ENCODE assay signal across 22 mouse cellular contexts in genomic region chrX:85731133-85731938, GRCm38 (mm10). TPM values are rescaled to one million over a fixed set of nuclear protein-coding genes. Genes with fewer than 3 reads are reported as not detected.
DNase-seq lines count a peak whose midpoint lies in the region; ATAC-seq and TF ChIP-seq lines count a peak whose summit lies in the region.
"Had no signal": no experiment of that assay in that cellular context is flagged by ENCODE, and none has a peak within 500 bp of the region (broad histone marks: within the 10 kb centered on the region; RNA-seq: fewer than 3 reads in every experiment).

No protein-coding gene starts in this region.

- peak overlapping the region; percentile 44 for H3K27ac ChIP-seq in heart, adult 2 months
- H3K27ac ChIP-seq in heart, embryonic 12.5 days (ENCODE audit: poor library complexity, severe bottlenecking) = peak overlapping the region; percentile 84
- H3K27ac ChIP-seq in heart, embryonic 16.5 days (ENCODE audit: low read length) = peak overlapping the region; percentile 78
- H3K27ac ChIP-seq: embryonic facial prominence, embryonic 13.5 days; forebrain, embryonic 12.5 days; hindbrain, embryonic 10.5 days; hindbrain, embryonic 14.5 days; intestine, embryonic 15.5 days had no signal

- H3K4me3 ChIP-seq in heart, adult 2 months = no peak overlapping the region
- H3K4me3 ChIP-seq in heart, embryonic 12.5 days = no peak overlapping the region
- no peak overlapping the region for H3K4me3 ChIP-seq in heart, embryonic 16.5 days (ENCODE audit: low read length)
- H3K4me3 ChIP-seq: embryonic facial prominence, embryonic 13.5 days; forebrain, embryonic 12.5 days; hindbrain, embryonic 10.5 days; intestine, embryonic 15.5 days had no signal

- H3K27me3 ChIP-seq in heart, adult 2 months (ENCODE audit: control insufficient read depth, insufficient read depth, low read length) = no peaks in the 10 kb centered on the region
- no peaks in the 10 kb centered on the region for H3K27me3 ChIP-seq in heart, embryonic 12.5 days (replicated peaks)
- no peaks in the 10 kb centered on the region for H3K27me3 ChIP-seq in heart, embryonic 16.5 days (ENCODE audit: control insufficient read depth, insufficient read depth, low read length)
- H3K27me3 ChIP-seq: CH12.LX; embryonic facial prominence, embryonic 13.5 days; forebrain, embryonic 12.5 days; intestine, embryonic 15.5 days had no signal

- no peaks in the 10 kb centered on the region for H3K9me3 ChIP-seq in heart, embryonic 12.5 days (replicated peaks)
- no peaks in the 10 kb centered on the region for H3K9me3 ChIP-seq in heart, embryonic 16.5 days (replicated peaks; ENCODE audit: control insufficient read depth, low read length)
- H3K9me3 ChIP-seq: embryonic facial prominence, embryonic 13.5 days; forebrain, embryonic 12.5 days; hindbrain, embryonic 10.5 days; intestine, embryonic 15.5 days had no signal

- no peak for TF ChIP-seq CTCF in heart, adult 2 months (IDR thresholded peaks at IDR 0.05)

- intact Hi-C loops in heart, adult 2 months (cut with DNase I) = no loop called here

- 62% methylated on average over 9 of the region's 9 CpGs for WGBS in heart, adult 2 months
- 57% methylated on average over 9 of the region's 9 CpGs for WGBS in heart, embryonic 12.5 days
- 56% methylated on average over 9 of the region's 9 CpGs for WGBS in heart, embryonic 16.5 days

- TF ChIP-seq EP300 in heart, adult 2 months (IDR thresholded peaks at IDR 0.05; ENCODE audit: insufficient read depth, low read depth, low read length) = no peak

- H3K79me2 ChIP-seq in heart, adult 2 months (replicated peaks; ENCODE audit: control insufficient read depth, insufficient read depth, low read length) = no peaks in the 10 kb centered on the region

- H3K4me2 ChIP-seq in heart, embryonic 12.5 days = no peak overlapping the region
- no peak overlapping the region for H3K4me2 ChIP-seq in heart, embryonic 16.5 days (ENCODE audit: low read depth, low read length)
- H3K4me2 ChIP-seq: embryonic facial prominence, embryonic 13.5 days; forebrain, embryonic 12.5 days; hindbrain, embryonic 14.5 days; intestine, embryonic 15.5 days had no signal

- ATAC-seq in heart, embryonic 12.5 days (ENCODE audit: insufficient number of reproducible peaks, low FRiP score) = peak; percentile 68; the same call in 1 of the 2 replicates
- ATAC-seq in heart, embryonic 16.5 days (replicated peaks; ENCODE audit: extremely low read depth, insufficient read depth, low FRiP score) = peak; percentile 90
- ATAC-seq: activated CD4-positive, CD25-positive, alpha-beta regulatory T cell, adult 4 months; forebrain, embryonic 16.5 days; intestine, embryonic 15.5 days; Patski had no signal

- DNase-seq in heart, adult 2 months = no peak
- no peak for DNase-seq in heart, adult 11 months
- no peak for DNase-seq in spleen, postnatal 10 days (ENCODE audit: low spot score in 2 of 2)
- no peak for DNase-seq in kidney, postnatal 14 days
- DNase-seq in yolk sac, embryonic 10.5 days (ENCODE audit: low spot score) = no peak
- DNase-seq: adrenal gland, postnatal 14 days; cerebellum, adult 11-12 months; cerebellum, adult 9-10 months; cerebellum, postnatal 36 days; gastrocnemius, postnatal 14 days; kidney, adult 18-20 months had no signal

- no peaks in the 10 kb centered on the region for H3K36me3 ChIP-seq in heart, adult 2 months (ENCODE audit: control insufficient read depth, insufficient read depth, low read length)
- peaks cover 7% of the 10 kb centered on the region; the same call in 1 of the 2 replicates for H3K36me3 ChIP-seq in heart, embryonic 12.5 days
- 0 out of 2 replicates have a peak, but pooled peaks cover 5% of the 10 kb centered on the region for H3K36me3 ChIP-seq in heart, embryonic 16.5 days (ENCODE audit: control insufficient read depth, insufficient read depth)
- H3K36me3 ChIP-seq: embryonic facial prominence, embryonic 13.5 days; forebrain, embryonic 12.5 days; hindbrain, embryonic 10.5 days; intestine, embryonic 15.5 days had no signal

- no peaks in the 10 kb centered on the region for H3K4me1 ChIP-seq in heart, adult 2 months (ENCODE audit: control insufficient read depth, insufficient read depth, low read length)
- no peaks in the 10 kb centered on the region for H3K4me1 ChIP-seq in heart, embryonic 12.5 days (replicated peaks)
- no peaks in the 10 kb centered on the region for H3K4me1 ChIP-seq in heart, embryonic 16.5 days (ENCODE audit: control insufficient read depth, insufficient read depth, low read length)
- H3K4me1 ChIP-seq: embryonic facial prominence, embryonic 13.5 days; forebrain, embryonic 12.5 days; hindbrain, embryonic 10.5 days; intestine, embryonic 15.5 days had no signal

- H3K9ac ChIP-seq in heart, adult 2 months (ENCODE audit: low read depth, low read length) = no peak overlapping the region
- no peak overlapping the region for H3K9ac ChIP-seq in heart, embryonic 12.5 days
- H3K9ac ChIP-seq in heart, embryonic 16.5 days (ENCODE audit: low read length) = no peak overlapping the region
- H3K9ac ChIP-seq: embryonic facial prominence, embryonic 13.5 days; forebrain, embryonic 12.5 days; hindbrain, embryonic 14.5 days; intestine, embryonic 15.5 days had no signal

- no peak for TF ChIP-seq POLR2A in heart, adult 2 months (IDR thresholded peaks at IDR 0.05; ENCODE audit: insufficient read depth, low read depth, low read length)

RNA-seq across cellular contexts. Expression of gene Gk, which starts 45.3 kb away (rescaled TPM):
- total RNA-seq in heart, adult 2 months (2021) = 10 to 100 TPM; 23.9 to 26.7 TPM
- polyA plus RNA-seq in heart, adult 2 months (2012; rRNA removed) = 6.6 and 13.6 TPM in 2 replicates
- 22.3 and 24.9 TPM in 2 replicates for polyA plus RNA-seq in heart, embryonic 12.5 days (2016; fragmentation: Nextera tagmentation; extraction: Ambion mirVana)
- 23.2 and 25.9 TPM in 2 replicates for polyA plus RNA-seq in heart, embryonic 16.5 days (2015; fragmentation: Nextera tagmentation; extraction: Ambion mirVana)
